Mouse (Mus musculus): Measurements from ENCODE around the gene Dixdc1. TPM values are rescaled to one million over a fixed set of nuclear protein-coding genes. Genes with fewer than 3 reads are reported as not detected.
"Not testable (repeated sequence)": the region's sequence is repeated elsewhere in the genome, so short reads cannot be mapped to it uniquely, and the experiment has no call there.

Dixdc1 gene
- polyA plus RNA-seq, 1 experiment from 2014 or later, result 10.8 TPM

- WGBS, result 60% methylated on average over 2 of the region's 2 CpGs
- no peaks in the 10 kb centered on the region for H3K4me1 ChIP-seq (replicated peaks)
- H3K36me3 ChIP-seq, result peaks cover 51% of the 10 kb centered on the region
Measured at GRCm38 (mm10) chr9:50633059-50633458, 106.3 kb downstream of the Dixdc1 start.

GRCm38 (mm10) chr9:50632016-50632688 is 107.2 kb downstream of the Dixdc1 start:
- Histone ChIP-seq H3K4me1 (replicated peaks) (no peaks in the 10 kb centered on the region), H3K9ac (no peak overlapping the region), H3K36me3 (peaks cover 45% of the 10 kb centered on the region), H3K27ac (ENCODE audit: poor library complexity, severe bottlenecking) (no peak overlapping the region), H3K4me2 (no peak overlapping the region), H3K27me3 (replicated peaks) (no peaks in the 10 kb centered on the region), H3K4me3 (no peak overlapping the region), H3K9me3 (replicated peaks) (no peaks in the 10 kb centered on the region)
- WGBS, result 88% methylated on average over 6 of the region's 6 CpGs
- no peak; the same call in 1 of the 2 replicates for ATAC-seq (ENCODE audit: insufficient number of reproducible peaks, low FRiP score)

More at GRCm38 (mm10) chr9:50633059-50633458, 106.3 kb downstream of the Dixdc1 start:
- Histone ChIP-seq H3K9me3 (replicated peaks) (no peaks in the 10 kb centered on the region), H3K4me3 (no peak overlapping the region), H3K9ac (no peak overlapping the region), H3K27me3 (replicated peaks) (no peaks in the 10 kb centered on the region), H3K27ac (ENCODE audit: poor library complexity, severe bottlenecking) (no peak overlapping the region), H3K4me2 (no peak overlapping the region)
- ATAC-seq (ENCODE audit: insufficient number of reproducible peaks, low FRiP score), result no peak

GRCm38 (mm10) chr9:50630903-50631302 is 108.4 kb downstream of the Dixdc1 start:
- not testable (repeated sequence) for H3K9ac ChIP-seq; H3K9me3 ChIP-seq (replicated peaks); H3K27me3 ChIP-seq (replicated peaks); H3K4me1 ChIP-seq (replicated peaks); ATAC-seq (ENCODE audit: insufficient number of reproducible peaks, low FRiP score); H3K4me2 ChIP-seq; H3K4me3 ChIP-seq; H3K27ac ChIP-seq (ENCODE audit: poor library complexity, severe bottlenecking)
- peaks cover 33% of the 10 kb centered on the region for H3K36me3 ChIP-seq
- 90% methylated on average over 6 of the region's 8 CpGs for WGBS

- H3K4me1 ChIP-seq (replicated peaks), result peaks cover 8% of the 10 kb centered on the region
- peak overlapping the region; percentile 55 for H3K4me2 ChIP-seq
- H3K27ac ChIP-seq (ENCODE audit: poor library complexity, severe bottlenecking), result no peak overlapping the region
- H3K9ac ChIP-seq, result no peak overlapping the region
- 55% methylated on average over 9 of the region's 9 CpGs for WGBS
- peak overlapping the region; percentile 85 for H3K4me3 ChIP-seq
- H3K9me3 ChIP-seq (replicated peaks), result no peaks in the 10 kb centered on the region
- H3K27me3 ChIP-seq (replicated peaks), result no peaks in the 10 kb centered on the region
- H3K36me3 ChIP-seq, result peaks cover 21% of the 10 kb centered on the region
- ATAC-seq (ENCODE audit: insufficient number of reproducible peaks, low FRiP score), result no peak
Measured at GRCm38 (mm10) chr9:50617794-50618330, 121.5 kb downstream of the Dixdc1 start.

- Histone ChIP-seq H3K4me1 (replicated peaks) (peaks cover 8% of the 10 kb centered on the region), H3K4me2 (peak within 1 kb of the TSS; percentile 82), H3K4me3 (peak within 1 kb of the TSS; percentile 85), H3K36me3 (peaks cover 30% of the 10 kb centered on the region), H3K27me3 (replicated peaks) (no peaks in the 10 kb centered on the region), H3K9ac (peak within 1 kb of the TSS; percentile 91), H3K9me3 (replicated peaks) (no peaks in the 10 kb centered on the region), H3K27ac (ENCODE audit: poor library complexity, severe bottlenecking) (peak within 1 kb of the TSS; percentile 92)
- WGBS, result under 1% methylated on average over 80 of the region's 81 CpGs
- ATAC-seq (ENCODE audit: insufficient number of reproducible peaks, low FRiP score), result peak; percentile 91
Measured at GRCm38 (mm10) chr9:50616766-50617603, 122.3 kb downstream of the Dixdc1 start, which contains the start of the genes Pih1d2 and Nkapd1. Gene Pih1d2 (plus strand): TSS chr9:50617321. Gene Nkapd1 (minus strand): TSS chr9:50617464.

- no peak for ATAC-seq (ENCODE audit: insufficient number of reproducible peaks, low FRiP score)
- WGBS, result 38% methylated on average over 11 of the region's 11 CpGs
- H3K27ac ChIP-seq (ENCODE audit: poor library complexity, severe bottlenecking), result peak overlapping the region; percentile 92; the same call in 1 of the 2 replicates
Measured at GRCm38 (mm10) chr9:50616161-50616560, 123.2 kb downstream of the Dixdc1 start.

More at GRCm38 (mm10) chr9:50616161-50616560, 123.2 kb downstream of the Dixdc1 start:
- Histone ChIP-seq H3K4me1 (replicated peaks) (peaks cover 8% of the 10 kb centered on the region), H3K27me3 (replicated peaks) (no peaks in the 10 kb centered on the region), H3K9ac (peak overlapping the region; percentile 91), H3K4me3 (peak overlapping the region; percentile 85), H3K36me3 (peaks cover 37% of the 10 kb centered on the region), H3K9me3 (replicated peaks) (no peaks in the 10 kb centered on the region), H3K4me2 (peak overlapping the region; percentile 82)

Other genes starting within 250 kb of the Dixdc1 start
- 0.44 and 0.46 TPM in 2 replicates for gene Plet1, start 245.0 kb downstream of the Dixdc1 start, polyA plus RNA-seq (2016; fragmentation: Nextera tagmentation; extraction: Ambion mirVana)
- 82.2 and 84.1 TPM in 2 replicates for gene Pts, start 210.8 kb downstream of the Dixdc1 start, polyA plus RNA-seq (2016; fragmentation: Nextera tagmentation; extraction: Ambion mirVana)
- gene Il18, start 184.7 kb downstream of the Dixdc1 start, polyA plus RNA-seq (2016; fragmentation: Nextera tagmentation; extraction: Ambion mirVana), result 3.9 and 4.0 TPM in 2 replicates
- 0.08 TPM in 1 of 2 replicates, not detected in the other for gene Bco2, start 184.3 kb downstream of the Dixdc1 start, polyA plus RNA-seq (2016; fragmentation: Nextera tagmentation; extraction: Ambion mirVana)
- 0.22 TPM in 1 of 2 replicates, not detected in the other for gene Tex12, start 178.2 kb downstream of the Dixdc1 start, polyA plus RNA-seq (2016; fragmentation: Nextera tagmentation; extraction: Ambion mirVana)
- gene Sdhd, start 135.7 kb downstream of the Dixdc1 start, polyA plus RNA-seq (2016; fragmentation: Nextera tagmentation; extraction: Ambion mirVana), result 570 and 575 TPM in 2 replicates
- gene Timm8b, start 135.6 kb downstream of the Dixdc1 start, polyA plus RNA-seq (2016; fragmentation: Nextera tagmentation; extraction: Ambion mirVana), result 290 and 305 TPM in 2 replicates
- gene Pih1d2, start 122.2 kb downstream of the Dixdc1 start, polyA plus RNA-seq (2016; fragmentation: Nextera tagmentation; extraction: Ambion mirVana), result 2.5 and 3.0 TPM in 2 replicates
- gene Nkapd1, start 122.1 kb downstream of the Dixdc1 start, polyA plus RNA-seq (2016; fragmentation: Nextera tagmentation; extraction: Ambion mirVana), result 20.4 and 21.0 TPM in 2 replicates
- 138 and 147 TPM in 2 replicates for gene Dlat, start 79.7 kb downstream of the Dixdc1 start, polyA plus RNA-seq (2016; fragmentation: Nextera tagmentation; extraction: Ambion mirVana)
- 9.5 and 13.2 TPM in 2 replicates for gene 2310030G06Rik, start 7.0 kb upstream of the Dixdc1 start, polyA plus RNA-seq (2016; fragmentation: Nextera tagmentation; extraction: Ambion mirVana)
- 1,032 and 1,048 TPM in 2 replicates for gene Cryab, start 11.8 kb upstream of the Dixdc1 start, polyA plus RNA-seq (2016; fragmentation: Nextera tagmentation; extraction: Ambion mirVana)
- 284 and 285 TPM in 2 replicates for gene Hspb2, start 12.8 kb upstream of the Dixdc1 start, polyA plus RNA-seq (2016; fragmentation: Nextera tagmentation; extraction: Ambion mirVana)
- 8.0 and 10.3 TPM in 2 replicates for gene Fdxacb1, start 28.7 kb upstream of the Dixdc1 start, polyA plus RNA-seq (2016; fragmentation: Nextera tagmentation; extraction: Ambion mirVana)
- gene Alg9, start 35.5 kb upstream of the Dixdc1 start, polyA plus RNA-seq (2016; fragmentation: Nextera tagmentation; extraction: Ambion mirVana), result 38.6 TPM in 2 replicates
- gene 1110032A03Rik, start 36.0 kb upstream of the Dixdc1 start, polyA plus RNA-seq (2016; fragmentation: Nextera tagmentation; extraction: Ambion mirVana), result 19.9 and 20.7 TPM in 2 replicates
- 61.1 and 62.1 TPM in 2 replicates for gene Ppp2r1b, start 105.8 kb upstream of the Dixdc1 start, polyA plus RNA-seq (2016; fragmentation: Nextera tagmentation; extraction: Ambion mirVana)

All from heart, embryonic 12.5 days (tissue).